Mouse (Mus musculus) embryonic facial prominence, embryonic 15.5 days (tissue): ENCODE results near the gene Sparcl1. TPM values are rescaled to one million over a fixed set of nuclear protein-coding genes. Genes with fewer than 3 reads are reported as not detected.

Experiments used
- ATAC-seq: fragments of 200-750 bp; cut with Nextera tagmentation; 2 replicates; pipeline ENCODE4 v1.8.0; 2017; ENCODE audit warnings: low read depth, moderate TSS enrichment; ENCODE audit not compliant: insufficient number of reproducible peaks, low FRiP score, low TSS enrichment
- H3K27ac ChIP-seq: fragments of 300-500 bp; sonication (generic); replicated peaks from 2 replicates; pipeline ENCODE4 v1.5.1; 2015; ENCODE audit warnings: mild to moderate bottlenecking, inconsistent platforms
- H3K27me3 ChIP-seq: fragments of 300-500 bp; sonication (generic); 2 replicates; pipeline ENCODE4 v1.6.1; 2015; ENCODE audit warnings: inconsistent platforms
- H3K36me3 ChIP-seq: fragments of 300-500 bp; sonication (generic); 2 replicates; pipeline ENCODE4 v1.6.1; 2015; ENCODE audit warnings: mild to moderate bottlenecking, inconsistent platforms
- H3K4me1 ChIP-seq: fragments of 300-500 bp; sonication (generic); 2 replicates; pipeline ENCODE4 v1.6.1; 2015; ENCODE audit warnings: inconsistent platforms
- H3K4me2 ChIP-seq: fragments of 300-500 bp; sonication (generic); replicated peaks from 2 replicates; pipeline ENCODE4 v1.6.1; 2015; ENCODE audit warnings: mild to moderate bottlenecking, inconsistent platforms
- H3K4me3 ChIP-seq: fragments of 300-500 bp; sonication (generic); replicated peaks from 2 replicates; pipeline ENCODE4 v1.5.1; 2015; ENCODE audit warnings: mild to moderate bottlenecking, inconsistent platforms
- H3K9ac ChIP-seq: fragments of 300-500 bp; sonication (generic); 2 replicates; pipeline ENCODE4 v1.6.1; 2015; ENCODE audit warnings: inconsistent platforms
- H3K9me3 ChIP-seq: fragments of 300-500 bp; sonication (generic); replicated peaks from 2 replicates; pipeline ENCODE4 v1.6.1; 2016; ENCODE audit warnings: inconsistent platforms
- WGBS: fragments of 180-500 bp; shearing (Covaris S2); methylation state at CpG from one replicate; pipeline ENCODE4 v1.1.7; 2015; 5-methylcytosine and 5-hydroxymethylcytosine counted together
- polyA plus RNA-seq: library from polyadenylated mRNA; unstranded; fragments of >200 nt; fragmentation: Nextera tagmentation; extraction: Ambion mirVana; gene quantifications from 2 replicates; pipeline ENCODE4 v1.2.1, GENCODE M21; 2015

The Sparcl1 gene
- polyA plus RNA-seq, 1 experiment from 2014 or later = 107 TPM

DNA sequence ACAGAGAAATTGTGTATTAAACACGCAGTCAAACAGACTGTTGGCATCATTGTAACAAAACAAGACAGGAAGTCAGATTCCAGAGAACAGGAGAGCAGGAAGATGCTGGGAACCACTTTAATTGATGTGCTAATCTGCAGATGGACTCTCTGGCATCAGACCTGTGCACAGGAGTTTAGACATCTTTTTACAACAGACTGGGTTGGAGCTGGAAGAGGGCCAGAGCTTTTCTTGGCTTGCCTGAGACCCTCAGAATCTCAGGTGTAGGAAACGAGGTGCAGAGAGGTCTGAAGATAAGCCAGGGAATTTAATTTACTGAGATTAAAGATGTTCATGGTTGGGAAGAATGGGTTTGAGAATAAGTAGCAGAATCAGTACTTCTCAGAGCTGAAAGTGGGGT, 23.8 kb downstream of the Sparcl1 start:
- no peaks in the 10 kb centered on the region for H3K4me1 ChIP-seq
- H3K27ac ChIP-seq = no peak overlapping the region
- no peaks in the 10 kb centered on the region for H3K27me3 ChIP-seq
- H3K4me2 ChIP-seq = no peak overlapping the region
- H3K36me3 ChIP-seq = peaks cover 4% of the 10 kb centered on the region; the same call in 1 of the 2 replicates
- no peak overlapping the region for H3K9ac ChIP-seq
- no peak for ATAC-seq
- no peak overlapping the region for H3K4me3 ChIP-seq
- H3K9me3 ChIP-seq = no peaks in the 10 kb centered on the region
- 69% methylated on average over 2 of the region's 2 CpGs for WGBS

DNA sequence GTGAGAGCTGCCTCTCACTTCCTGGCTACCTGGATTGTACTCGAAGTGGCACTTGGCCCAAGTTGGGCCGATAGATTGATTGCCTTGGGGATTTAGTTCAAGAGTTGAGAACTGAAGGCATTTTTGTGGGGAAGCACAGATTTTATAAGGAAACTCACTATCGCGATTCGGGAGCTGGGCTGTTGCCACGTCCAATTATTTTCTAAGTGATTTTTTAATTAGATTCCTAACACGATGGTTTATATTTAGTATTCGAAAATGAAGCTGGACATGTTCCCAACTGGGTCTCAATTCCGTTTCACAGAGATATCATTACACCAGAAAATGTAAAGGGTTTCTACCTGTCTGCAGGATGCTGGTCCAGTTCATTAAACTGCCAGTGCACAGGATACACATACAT, 28.2 kb downstream of the Sparcl1 start:
- WGBS = 83% methylated on average over 9 of the region's 9 CpGs
- Histone ChIP-seq H3K4me3 (no peak overlapping the region), H3K9ac (no peak overlapping the region), H3K36me3 (peaks cover 4% of the 10 kb centered on the region; the same call in 1 of the 2 replicates), H3K27ac (no peak overlapping the region), H3K9me3 (no peaks in the 10 kb centered on the region), H3K27me3 (no peaks in the 10 kb centered on the region), H3K4me2 (no peak overlapping the region), H3K4me1 (no peaks in the 10 kb centered on the region)
- ATAC-seq = no peak

DNA sequence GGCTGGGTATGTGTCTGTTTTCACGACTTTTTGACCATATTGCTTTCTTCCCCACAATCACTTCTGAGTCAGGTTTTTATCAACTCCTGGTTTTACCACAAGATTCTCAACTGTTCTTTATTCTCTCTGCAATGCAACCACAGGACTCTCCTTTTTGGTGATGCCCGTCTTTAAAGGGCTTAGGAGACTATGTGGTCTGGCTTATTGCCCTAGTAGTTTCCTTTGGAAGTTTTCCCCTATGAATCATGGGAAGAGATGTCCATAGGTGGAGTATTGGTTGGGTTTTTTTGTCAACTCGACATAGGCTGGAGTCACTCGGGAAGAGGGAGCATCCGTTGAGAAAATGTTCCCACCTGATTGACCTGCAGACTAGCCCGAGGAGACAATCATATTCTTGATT, 32.8 kb downstream of the Sparcl1 start:
- Histone ChIP-seq H3K27me3 (no peaks in the 10 kb centered on the region), H3K36me3 (no peaks in the 10 kb centered on the region), H3K4me1 (no peaks in the 10 kb centered on the region), H3K4me2 (no peak overlapping the region), H3K9ac (no peak overlapping the region), H3K27ac (no peak overlapping the region), H3K4me3 (no peak overlapping the region), H3K9me3 (no peaks in the 10 kb centered on the region)
- ATAC-seq = no peak
- WGBS = 81% methylated on average over 6 of the region's 6 CpGs

GRCm38 (mm10) chr5:104077508-104077907, 36.0 kb downstream of the Sparcl1 start, which contains the start of gene Gm17660:
Gene Gm17660, minus strand, starts transcription at chr5:104077608.
- H3K4me1 ChIP-seq = no peaks in the 10 kb centered on the region
- H3K27ac ChIP-seq = no peak within 1 kb of the TSS
- no peak within 1 kb of the TSS for H3K4me2 ChIP-seq
- H3K4me3 ChIP-seq = no peak within 1 kb of the TSS
- 90% methylated on average over 7 of the region's 7 CpGs for WGBS
- no peaks in the 10 kb centered on the region for H3K9me3 ChIP-seq
- H3K36me3 ChIP-seq = no peaks in the 10 kb centered on the region
- no peak within 1 kb of the TSS for H3K9ac ChIP-seq
- no peak for ATAC-seq
- H3K27me3 ChIP-seq = no peaks in the 10 kb centered on the region

- H3K4me1 ChIP-seq = no peaks in the 10 kb centered on the region
- WGBS = 31% methylated on average over 10 of the region's 10 CpGs
- no peak overlapping the region for H3K4me2 ChIP-seq
Measured at GRCm38 (mm10) chr5:104076361-104076760, 37.2 kb downstream of the Sparcl1 start.

GRCm38 (mm10) chr5:104074388-104074787, 39.1 kb downstream of the Sparcl1 start:
- no peaks in the 10 kb centered on the region for H3K4me1 ChIP-seq
- H3K27me3 ChIP-seq = no peaks in the 10 kb centered on the region
- WGBS = 30% methylated on average over 12 of the region's 12 CpGs
- H3K4me3 ChIP-seq = no peak overlapping the region
- no peak overlapping the region for H3K9ac ChIP-seq
- no peaks in the 10 kb centered on the region for H3K36me3 ChIP-seq
- no peak overlapping the region for H3K4me2 ChIP-seq
- ATAC-seq = no peak
- H3K9me3 ChIP-seq = no peaks in the 10 kb centered on the region
- H3K27ac ChIP-seq = no peak overlapping the region

More at GRCm38 (mm10) chr5:104076361-104076760, 37.2 kb downstream of the Sparcl1 start:
- H3K9me3 ChIP-seq = no peaks in the 10 kb centered on the region
- no peaks in the 10 kb centered on the region for H3K27me3 ChIP-seq
- H3K36me3 ChIP-seq = no peaks in the 10 kb centered on the region
- ATAC-seq = no peak
- no peak overlapping the region for H3K27ac ChIP-seq
- H3K4me3 ChIP-seq = no peak overlapping the region
- H3K9ac ChIP-seq = no peak overlapping the region

DNA sequence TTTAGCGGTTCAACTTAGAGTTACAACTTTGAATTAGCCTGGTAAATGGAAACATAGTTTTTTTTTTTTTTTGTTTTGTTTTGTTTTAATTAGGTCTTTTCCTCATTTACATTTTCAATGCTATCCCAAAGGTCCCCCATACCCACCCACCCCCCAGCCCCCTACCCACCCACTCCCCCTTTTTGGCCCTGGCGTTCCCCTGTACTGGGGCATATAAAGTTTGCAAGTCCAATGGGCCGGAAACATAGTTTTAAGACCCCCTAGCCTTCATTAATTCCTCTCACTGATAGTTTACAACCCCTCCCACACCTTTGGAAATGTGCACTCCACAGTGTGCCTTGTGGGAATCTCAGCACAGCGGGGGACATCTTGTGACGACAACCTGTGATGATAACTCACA, 39.9 kb downstream of the Sparcl1 start:
- H3K27ac ChIP-seq = no peak overlapping the region
- ATAC-seq = peak; percentile 92
- no peaks in the 10 kb centered on the region for H3K4me1 ChIP-seq
- no peak overlapping the region for H3K4me3 ChIP-seq
- H3K36me3 ChIP-seq = no peaks in the 10 kb centered on the region
- no peak overlapping the region for H3K4me2 ChIP-seq
- H3K9ac ChIP-seq = no peak overlapping the region
- no peaks in the 10 kb centered on the region for H3K27me3 ChIP-seq
- no peaks in the 10 kb centered on the region for H3K9me3 ChIP-seq
- 88% methylated on average over 5 of the region's 5 CpGs for WGBS

- no peak overlapping the region; the same call in 1 of the 2 replicates for H3K27ac ChIP-seq
- 15% methylated on average over 8 of the region's 8 CpGs for WGBS
- no peak overlapping the region for H3K9ac ChIP-seq
- no peaks in the 10 kb centered on the region for H3K36me3 ChIP-seq
- no peaks in the 10 kb centered on the region for H3K27me3 ChIP-seq
- H3K4me1 ChIP-seq = no peaks in the 10 kb centered on the region
- no peak overlapping the region for H3K4me3 ChIP-seq
- H3K4me2 ChIP-seq = no peak overlapping the region
- ATAC-seq = peak; percentile 93
- no peaks in the 10 kb centered on the region for H3K9me3 ChIP-seq
Measured at GRCm38 (mm10) chr5:104072272-104072886, 41.2 kb downstream of the Sparcl1 start.

DNA sequence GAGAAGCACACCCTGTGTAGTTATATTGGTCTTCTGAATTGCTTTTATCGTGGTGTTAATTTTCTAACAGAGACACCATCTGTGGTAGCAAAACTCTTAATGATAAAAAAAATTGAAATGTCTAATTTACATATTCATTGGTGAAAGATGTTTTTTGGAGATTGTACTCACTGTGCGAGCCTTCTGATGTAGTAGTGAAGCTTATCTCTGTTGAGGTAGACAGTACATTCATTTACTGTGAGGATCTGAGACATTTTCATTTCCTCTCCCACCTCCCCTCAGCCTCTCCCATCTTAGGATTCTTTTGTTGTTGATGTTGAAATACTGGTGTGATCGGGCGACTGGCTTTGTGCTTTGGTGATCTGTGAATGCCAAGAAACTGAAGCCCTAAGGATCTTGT, 42.5 kb downstream of the Sparcl1 start:
- H3K27me3 ChIP-seq = no peaks in the 10 kb centered on the region
- no peaks in the 10 kb centered on the region for H3K9me3 ChIP-seq
- H3K27ac ChIP-seq = no peak overlapping the region
- no peaks in the 10 kb centered on the region for H3K36me3 ChIP-seq
- no peak for ATAC-seq
- no peak overlapping the region for H3K4me3 ChIP-seq
- H3K9ac ChIP-seq = no peak overlapping the region
- no peak overlapping the region for H3K4me2 ChIP-seq
- no peaks in the 10 kb centered on the region for H3K4me1 ChIP-seq
- WGBS = 79% methylated on average over 4 of the region's 4 CpGs

GRCm38 (mm10) chr5:104068751-104069150, 44.8 kb downstream of the Sparcl1 start:
- Histone ChIP-seq H3K4me2 (no peak overlapping the region), H3K9ac (no peak overlapping the region), H3K9me3 (no peaks in the 10 kb centered on the region), H3K27ac (no peak overlapping the region), H3K4me3 (no peak overlapping the region), H3K4me1 (no peaks in the 10 kb centered on the region), H3K27me3 (no peaks in the 10 kb centered on the region), H3K36me3 (peaks cover 4% of the 10 kb centered on the region; the same call in 1 of the 2 replicates)
- 85% methylated on average over 7 of the region's 7 CpGs for WGBS
- no peak for ATAC-seq

- WGBS = 89% methylated on average over 11 of the region's 11 CpGs
- peaks cover 52% of the 10 kb centered on the region for H3K36me3 ChIP-seq
Measured at GRCm38 (mm10) chr5:104062773-104063551, 50.6 kb downstream of the Sparcl1 start.

More at GRCm38 (mm10) chr5:104062773-104063551, 50.6 kb downstream of the Sparcl1 start:
- no peak overlapping the region for H3K27ac ChIP-seq
- no peak overlapping the region for H3K9ac ChIP-seq
- H3K9me3 ChIP-seq = no peaks in the 10 kb centered on the region
- H3K4me3 ChIP-seq = no peak overlapping the region
- ATAC-seq = no peak
- H3K4me2 ChIP-seq = no peak overlapping the region
- no peaks in the 10 kb centered on the region for H3K4me1 ChIP-seq
- no peaks in the 10 kb centered on the region for H3K27me3 ChIP-seq
